Mouse (Mus musculus) embryonic facial prominence, embryonic 15.5 days (tissue): ENCODE data around the gene Cyp2f2. TPM values are rescaled to one million over a fixed set of nuclear protein-coding genes. Genes with fewer than 3 reads are reported as not detected.

Experiments
- ATAC-seq: fragments of 200-750 bp; cut with Nextera tagmentation; 2 replicates; pipeline ENCODE4 v1.8.0; 2017; ENCODE audit warnings: low read depth, moderate TSS enrichment; ENCODE audit not compliant: insufficient number of reproducible peaks, low FRiP score, low TSS enrichment
- H3K27ac ChIP-seq: fragments of 300-500 bp; sonication (generic); replicated peaks from 2 replicates; pipeline ENCODE4 v1.5.1; 2015; ENCODE audit warnings: mild to moderate bottlenecking, inconsistent platforms
- H3K27me3 ChIP-seq: fragments of 300-500 bp; sonication (generic); 2 replicates; pipeline ENCODE4 v1.6.1; 2015; ENCODE audit warnings: inconsistent platforms
- H3K36me3 ChIP-seq: fragments of 300-500 bp; sonication (generic); 2 replicates; pipeline ENCODE4 v1.6.1; 2015; ENCODE audit warnings: mild to moderate bottlenecking, inconsistent platforms
- H3K4me1 ChIP-seq: fragments of 300-500 bp; sonication (generic); 2 replicates; pipeline ENCODE4 v1.6.1; 2015; ENCODE audit warnings: inconsistent platforms
- H3K4me2 ChIP-seq: fragments of 300-500 bp; sonication (generic); replicated peaks from 2 replicates; pipeline ENCODE4 v1.6.1; 2015; ENCODE audit warnings: mild to moderate bottlenecking, inconsistent platforms
- H3K4me3 ChIP-seq: fragments of 300-500 bp; sonication (generic); replicated peaks from 2 replicates; pipeline ENCODE4 v1.5.1; 2015; ENCODE audit warnings: mild to moderate bottlenecking, inconsistent platforms
- H3K9ac ChIP-seq: fragments of 300-500 bp; sonication (generic); 2 replicates; pipeline ENCODE4 v1.6.1; 2015; ENCODE audit warnings: inconsistent platforms
- H3K9me3 ChIP-seq: fragments of 300-500 bp; sonication (generic); replicated peaks from 2 replicates; pipeline ENCODE4 v1.6.1; 2016; ENCODE audit warnings: inconsistent platforms
- WGBS: fragments of 180-500 bp; shearing (Covaris S2); methylation state at CpG from one replicate; pipeline ENCODE4 v1.1.7; 2015; 5-methylcytosine and 5-hydroxymethylcytosine counted together
- microRNA-seq: library from miRNA; unstranded; fragments of <30 nt; microRNA quantifications from one replicate; pipeline ENCODE4, GENCODE M21; 2016; ENCODE audit warnings: borderline number of aligned reads
- polyA plus RNA-seq: library from polyadenylated mRNA; unstranded; fragments of >200 nt; fragmentation: Nextera tagmentation; extraction: Ambion mirVana; gene quantifications from 2 replicates; pipeline ENCODE4 v1.2.1, GENCODE M21; 2015

The Cyp2f2 gene
- polyA plus RNA-seq, 1 experiment from 2014 or later, result 102 TPM

- H3K27ac ChIP-seq, result peak overlapping the region; percentile 80
- no peaks in the 10 kb centered on the region for H3K9me3 ChIP-seq
- peak overlapping the region; percentile 74 for H3K4me3 ChIP-seq
- ATAC-seq, result no peak
- H3K4me2 ChIP-seq, result peak overlapping the region; percentile 57
- H3K36me3 ChIP-seq, result peaks cover 20% of the 10 kb centered on the region
- 46% methylated on average over 16 of the region's 16 CpGs for WGBS
- H3K27me3 ChIP-seq, result no peaks in the 10 kb centered on the region
- peaks cover 7% of the 10 kb centered on the region for H3K4me1 ChIP-seq
- 0 out of 2 replicates have a peak overlapping the region, but pooled peaks have one; percentile 34 for H3K9ac ChIP-seq
Measured at GRCm38 (mm10) chr7:27179217-27179918, 59.7 kb downstream of the Cyp2f2 start.

GRCm38 (mm10) chr7:27180036-27180435 is 60.3 kb downstream of the Cyp2f2 start:
- H3K9ac ChIP-seq, result no peak overlapping the region
- 74% methylated on average over 5 of the region's 5 CpGs for WGBS
- peak overlapping the region; percentile 57; the same call in 1 of the 2 replicates for H3K4me2 ChIP-seq
- H3K9me3 ChIP-seq, result no peaks in the 10 kb centered on the region
- H3K27me3 ChIP-seq, result no peaks in the 10 kb centered on the region
- H3K4me1 ChIP-seq, result peaks cover 7% of the 10 kb centered on the region
- peaks cover 20% of the 10 kb centered on the region for H3K36me3 ChIP-seq
- H3K4me3 ChIP-seq, result peak overlapping the region; percentile 74
- ATAC-seq, result no peak
- peak overlapping the region; percentile 80 for H3K27ac ChIP-seq

- H3K4me2 ChIP-seq, result peak within 1 kb of the TSS; percentile 57; the same call in 1 of the 2 replicates
- H3K4me3 ChIP-seq, result peak within 1 kb of the TSS; percentile 74
- peak within 1 kb of the TSS; percentile 80 for H3K27ac ChIP-seq
- H3K4me1 ChIP-seq, result peaks cover 7% of the 10 kb centered on the region
- ATAC-seq, result no peak
- H3K9me3 ChIP-seq, result no peaks in the 10 kb centered on the region
- H3K27me3 ChIP-seq, result no peaks in the 10 kb centered on the region
- peaks cover 27% of the 10 kb centered on the region for H3K36me3 ChIP-seq
- WGBS, result 68% methylated on average over 14 of the region's 14 CpGs
- no peak within 1 kb of the TSS for H3K9ac ChIP-seq
Measured at GRCm38 (mm10) chr7:27180837-27181695, 61.4 kb downstream of the Cyp2f2 start, which contains the start of the genes Gm21983 and Mia. Gene Gm21983 (minus strand): TSS chr7:27181086. Gene Mia (minus strand): TSS chr7:27181157.

GRCm38 (mm10) chr7:27182498-27182897 is 62.8 kb downstream of the Cyp2f2 start:
- peaks cover 41% of the 10 kb centered on the region for H3K36me3 ChIP-seq
- WGBS, result 58% methylated on average over 1 of the region's 1 CpGs
- H3K27ac ChIP-seq, result no peak overlapping the region
- ATAC-seq, result no peak
- H3K9ac ChIP-seq, result no peak overlapping the region
- no peak overlapping the region for H3K4me3 ChIP-seq
- no peaks in the 10 kb centered on the region for H3K9me3 ChIP-seq
- no peak overlapping the region for H3K4me2 ChIP-seq
- H3K4me1 ChIP-seq, result peaks cover 7% of the 10 kb centered on the region
- no peaks in the 10 kb centered on the region for H3K27me3 ChIP-seq

Small RNAs within 50 kb of the gene (microRNA-seq; reads per million reads assigned to microRNA genes)
- gene Mir3101, result not detected

Other genes starting within 250 kb of the Cyp2f2 start
- gene Cyp2a22, start 180.5 kb upstream of the Cyp2f2 start, polyA plus RNA-seq, result not detected in 2 replicates
- not detected in 2 replicates for gene Cyp2a12, start 90.8 kb upstream of the Cyp2f2 start, polyA plus RNA-seq
- 2.1 and 4.7 TPM in 2 replicates for gene Cyp2t4, start 33.8 kb downstream of the Cyp2f2 start, polyA plus RNA-seq
- 83.0 and 86.7 TPM in 2 replicates for gene Egln2, start 46.9 kb downstream of the Cyp2f2 start, polyA plus RNA-seq
- 72.4 and 73.1 TPM in 2 replicates for gene Rab4b, start 59.0 kb downstream of the Cyp2f2 start, polyA plus RNA-seq
- 1.9 TPM in 1 of 2 replicates, not detected in the other for gene Gm21983, start 61.2 kb downstream of the Cyp2f2 start, polyA plus RNA-seq
- gene Mia, start 61.2 kb downstream of the Cyp2f2 start, polyA plus RNA-seq, result 37.4 and 53.5 TPM in 2 replicates
- 3.9 and 4.3 TPM in 2 replicates for gene BC024978, start 75.9 kb downstream of the Cyp2f2 start, polyA plus RNA-seq
- gene Snrpa, start 76.4 kb downstream of the Cyp2f2 start, polyA plus RNA-seq, result 238 and 242 TPM in 2 replicates
- 11.6 and 13.5 TPM in 2 replicates for gene Itpkc, start 108.8 kb downstream of the Cyp2f2 start, polyA plus RNA-seq
- gene Coq8b, start 113.1 kb downstream of the Cyp2f2 start, polyA plus RNA-seq, result 23.0 and 27.1 TPM in 2 replicates
- gene Numbl, start 138.5 kb downstream of the Cyp2f2 start, polyA plus RNA-seq, result 48.7 and 49.3 TPM in 2 replicates
- 85.5 and 92.3 TPM in 2 replicates for gene Ltbp4, start 217.8 kb downstream of the Cyp2f2 start, polyA plus RNA-seq
- gene Shkbp1, start 236.1 kb downstream of the Cyp2f2 start, polyA plus RNA-seq, result 36.8 and 46.2 TPM in 2 replicates
- 0.35 and 0.43 TPM in 2 replicates for gene Gm20479, start 237.5 kb downstream of the Cyp2f2 start, polyA plus RNA-seq